Mouse (Mus musculus) kidney, adult 2 months (tissue): Measurements from ENCODE around the gene Zfp704.

Experiments used
- CTCF ChIP-seq: fragments of 200-500 bp; conservative IDR thresholded peaks from 2 replicates; pipeline ENCODE4 v1.5.1; 2011; ENCODE audit warnings: low read depth, mild to moderate bottlenecking, control low read depth, low read length, moderate library complexity, mixed read lengths; ENCODE audit not compliant: insufficient read depth, insufficient read length
- POLR2A ChIP-seq: fragments of 200-500 bp; IDR thresholded peaks from one replicate; pipeline ENCODE4 v1.6.1; 2011; ENCODE audit warnings: low read depth, low read length, control low read depth

DNA sequence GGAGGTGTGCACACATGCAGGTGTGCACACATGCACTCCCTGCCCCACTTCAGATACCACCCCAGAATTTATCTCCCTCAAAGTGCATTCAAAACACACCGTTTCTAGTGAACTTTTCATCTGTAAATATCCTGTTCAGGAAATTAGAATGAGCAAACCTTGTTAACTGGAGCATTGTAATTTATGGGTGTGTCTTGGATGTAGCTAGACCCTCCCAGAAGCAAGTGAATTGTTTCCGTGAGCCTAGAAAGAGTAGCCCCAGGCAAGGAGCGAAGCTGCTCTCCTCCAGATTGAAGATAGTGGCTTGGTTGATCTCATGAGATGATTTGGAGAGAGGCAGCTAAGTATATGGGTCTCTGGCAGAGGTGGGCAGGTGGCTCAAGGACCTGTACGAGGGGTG lies 1.3 kb upstream of the Zfp704 start:
- TF ChIP-seq CTCF (no peak), POLR2A (no peak)
